Mouse (Mus musculus): ENCODE data around the gene Slc25a15.

Gene Slc25a15

DNA sequence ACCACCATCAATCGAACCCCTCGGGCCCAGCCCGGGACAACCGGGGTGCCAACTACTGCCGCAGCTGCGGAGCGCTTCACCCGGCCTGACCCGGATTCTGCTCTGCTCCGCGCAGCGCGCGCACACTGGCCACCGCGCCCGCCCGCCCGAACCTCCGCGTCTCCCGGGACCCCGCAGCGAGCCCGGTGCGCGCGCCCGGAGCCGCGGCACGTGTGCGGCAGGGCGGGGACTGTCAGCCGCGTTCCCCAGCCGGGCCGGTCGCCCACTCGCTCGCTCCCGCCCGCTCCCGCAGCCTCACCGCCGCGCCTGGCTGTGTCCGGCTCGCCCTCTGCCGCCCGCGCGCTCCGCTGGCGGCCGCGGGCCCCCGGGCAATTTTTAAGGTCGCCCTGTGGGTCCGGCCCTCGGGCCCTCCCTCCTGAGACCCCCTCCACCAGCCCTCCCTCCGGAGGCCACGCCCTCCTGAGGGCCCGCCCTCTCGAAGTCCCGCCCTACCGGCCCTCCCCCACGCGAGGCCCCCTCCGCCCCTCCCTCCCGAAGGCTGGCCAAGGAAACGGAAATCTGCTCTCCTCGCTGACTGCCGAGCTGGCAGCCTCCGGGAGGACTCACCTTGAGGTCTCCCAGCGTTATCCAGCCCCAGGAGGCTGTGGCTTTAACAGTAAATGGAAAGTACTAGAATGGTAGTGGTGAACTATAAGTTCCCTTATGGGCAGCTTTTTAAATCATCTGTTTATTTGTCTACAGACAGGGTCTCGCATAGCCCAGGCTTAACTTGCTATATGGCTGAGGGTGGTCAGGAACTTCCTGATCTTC, at the start of gene Slc25a15:
Gene Slc25a15, minus strand, starts transcription at position 456 of the 810 bp plus-strand sequence.
- peak; percentile 90 for DNase-seq

DNA sequence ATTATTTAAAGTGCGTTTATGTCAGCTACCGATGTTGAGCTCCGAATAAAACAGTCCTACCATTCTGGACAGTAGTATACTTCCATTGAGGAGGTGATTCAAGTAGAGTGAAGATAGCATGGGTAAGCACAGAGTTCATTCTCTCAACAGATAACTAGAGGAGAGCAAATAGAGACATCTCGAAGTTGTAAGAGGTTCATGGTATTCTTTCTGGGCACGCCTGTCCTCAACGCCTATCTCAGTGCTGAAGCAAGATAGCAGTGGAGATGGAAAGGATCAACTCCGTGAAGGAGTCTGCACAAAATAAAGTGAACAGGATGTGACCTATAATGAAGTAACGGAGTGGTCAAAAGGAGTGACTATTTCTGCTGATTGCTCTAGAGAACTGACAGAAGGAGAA, 13.6 kb upstream of the Slc25a15 start:
- DNase-seq, result no peak

DNA sequence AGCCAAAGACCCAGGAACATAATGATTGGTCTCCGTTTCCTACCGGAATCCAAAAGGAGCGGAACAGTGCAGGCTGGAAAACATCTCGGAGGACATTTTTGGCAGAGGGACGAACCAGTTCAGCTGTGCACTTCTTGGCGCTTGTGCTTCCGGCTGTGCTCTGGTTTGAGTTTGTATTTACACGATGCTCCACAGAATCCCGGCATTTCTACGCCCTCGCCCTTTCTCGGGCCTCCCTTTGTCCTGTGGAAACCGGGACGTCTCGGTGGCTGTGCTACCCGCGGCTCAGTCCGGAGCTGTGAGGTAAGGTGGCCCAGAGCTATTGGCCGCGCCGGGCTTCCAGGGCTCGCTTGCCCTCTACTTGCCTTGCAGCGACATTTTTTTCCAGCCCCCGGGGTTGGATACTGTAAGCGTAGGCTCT, 12.9 kb upstream of the Slc25a15 start, which contains the start of gene Mrps31:
Gene Mrps31, plus strand, starts transcription at position 80 of the 421 bp plus-strand sequence.
- DNase-seq, result peak; percentile 89

DNA sequence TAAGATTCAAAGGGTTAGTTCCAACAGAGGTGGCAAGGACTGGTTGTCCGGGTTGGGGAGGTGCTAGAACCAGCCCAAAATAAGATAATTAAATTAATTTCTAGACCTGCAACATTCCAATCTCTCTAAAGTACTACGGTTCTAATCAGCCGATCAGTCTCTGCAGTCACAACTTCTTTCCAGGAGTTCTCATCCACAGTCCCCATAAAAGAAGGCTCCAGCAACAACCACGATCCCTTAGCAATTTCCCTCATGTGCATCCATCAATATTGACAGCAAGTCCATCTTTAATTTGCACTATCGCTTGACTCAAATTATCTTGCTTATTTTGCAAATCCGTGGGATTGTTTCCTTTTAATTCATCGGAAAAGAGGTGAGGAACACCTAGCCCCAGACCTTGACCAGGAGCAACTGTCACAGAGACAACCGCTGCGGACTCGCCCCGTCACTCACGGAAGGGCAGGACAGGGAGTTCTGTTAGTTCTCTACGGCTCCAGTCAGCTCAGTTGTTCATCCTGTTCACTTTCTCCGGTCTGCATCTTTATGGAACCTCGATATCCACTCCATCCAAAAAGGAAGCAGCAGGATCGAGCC, 12.4 kb upstream of the Slc25a15 start:
- no peak for DNase-seq

DNA sequence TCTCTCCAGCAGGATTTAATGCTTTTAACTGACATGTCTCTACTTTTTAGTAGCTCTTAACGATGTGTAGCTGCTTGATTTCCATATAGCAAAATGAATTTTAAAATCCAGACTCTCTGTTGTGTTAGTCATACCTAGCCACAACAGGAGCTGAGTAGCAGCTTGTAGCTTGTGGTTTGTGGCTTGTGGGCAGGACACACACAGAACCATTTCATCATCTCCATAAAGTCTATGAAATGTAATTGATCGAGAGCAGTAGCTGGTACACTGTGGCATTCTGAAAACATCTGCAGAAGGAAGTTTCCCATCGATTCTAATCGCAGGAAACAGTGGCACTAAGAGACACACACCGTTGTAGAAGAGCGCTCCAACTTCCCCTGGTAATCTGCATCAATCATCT, 7.3 kb upstream of the Slc25a15 start:
- no peak for DNase-seq

DNA sequence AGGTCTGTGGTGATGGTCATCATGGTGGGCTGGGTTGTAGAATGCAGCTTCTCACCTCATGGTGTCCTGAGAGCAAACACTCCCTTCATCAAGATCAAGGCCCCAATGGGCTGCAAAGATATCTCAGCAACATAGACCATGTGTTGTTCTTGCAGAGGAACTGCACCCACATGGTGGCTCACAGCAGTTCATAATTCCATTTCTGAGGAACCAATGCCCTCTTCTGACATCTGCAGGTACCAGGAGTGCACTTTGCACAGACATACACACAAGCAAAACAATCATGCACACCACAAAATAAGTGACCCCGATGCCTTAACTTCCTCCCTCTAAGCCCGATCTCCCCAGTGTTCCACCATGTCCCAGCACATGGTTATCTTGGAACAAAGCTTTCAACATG, 4.8 kb upstream of the Slc25a15 start:
- DNase-seq, result no peak

DNA sequence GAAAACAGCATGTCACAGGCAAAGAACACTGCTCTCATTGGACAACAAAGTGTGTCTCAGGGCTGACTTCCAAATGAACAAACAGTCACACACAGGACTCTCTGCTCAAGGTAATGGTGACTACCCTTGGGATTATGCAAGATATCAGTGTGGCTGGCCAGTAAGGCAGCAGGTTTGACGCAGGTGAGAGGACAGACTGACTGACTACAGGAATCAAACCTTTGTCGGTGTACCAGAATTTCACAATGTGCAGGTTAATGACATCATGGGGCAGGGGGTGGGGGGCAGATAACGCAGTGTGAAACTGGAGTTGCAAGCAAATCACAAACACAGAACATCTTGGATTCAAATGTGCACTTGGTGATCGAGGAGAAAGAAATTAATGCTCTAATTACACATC, 2.2 kb upstream of the Slc25a15 start:
- no peak for DNase-seq

DNA sequence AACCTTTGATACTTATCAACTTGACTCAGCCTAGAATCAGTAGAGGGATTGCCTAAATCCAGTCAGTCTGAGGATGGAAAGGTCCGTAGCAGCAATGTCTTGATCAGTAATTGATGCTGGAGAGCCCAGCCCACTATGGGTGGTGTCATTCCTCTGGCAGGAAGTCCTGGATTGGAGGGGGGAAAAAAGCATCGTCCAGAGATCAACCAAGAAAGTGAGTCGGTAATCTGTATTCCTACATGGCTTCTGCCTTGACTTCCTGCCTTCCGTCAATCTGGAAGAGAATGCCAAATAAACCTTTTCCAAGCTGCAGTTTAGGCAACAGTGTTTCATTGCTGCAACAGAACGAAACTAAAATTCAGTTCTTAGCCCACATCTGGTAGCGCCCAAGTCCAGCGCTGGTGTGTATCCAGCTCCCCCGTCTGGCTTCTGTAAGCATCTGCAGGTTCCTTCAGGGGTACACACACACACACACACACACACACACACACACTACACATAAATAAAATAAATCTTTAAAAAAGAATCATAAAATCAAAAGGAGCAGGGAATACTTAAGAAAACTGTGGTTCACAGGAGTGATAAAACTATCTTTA, 986 bp upstream of the Slc25a15 start:
- peak; percentile 21 for DNase-seq

DNA sequence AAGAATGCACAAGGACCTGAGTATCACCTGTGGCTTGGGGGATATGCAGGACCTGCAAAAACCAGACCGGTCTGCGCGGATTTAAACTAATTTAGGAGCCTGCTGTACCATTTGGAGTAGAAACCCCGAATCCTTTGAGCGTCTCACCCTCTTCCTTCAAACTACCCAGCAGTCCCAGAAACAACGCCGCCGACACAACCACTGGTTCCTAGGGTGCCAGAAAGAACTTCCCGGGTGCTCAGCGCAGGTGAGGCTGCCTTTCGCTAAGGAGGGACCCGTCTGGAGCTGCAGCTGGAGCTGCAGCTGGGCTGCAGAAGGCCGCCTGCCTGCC, 621 bp downstream of the Slc25a15 start:
- DNase-seq, result no peak

DNA sequence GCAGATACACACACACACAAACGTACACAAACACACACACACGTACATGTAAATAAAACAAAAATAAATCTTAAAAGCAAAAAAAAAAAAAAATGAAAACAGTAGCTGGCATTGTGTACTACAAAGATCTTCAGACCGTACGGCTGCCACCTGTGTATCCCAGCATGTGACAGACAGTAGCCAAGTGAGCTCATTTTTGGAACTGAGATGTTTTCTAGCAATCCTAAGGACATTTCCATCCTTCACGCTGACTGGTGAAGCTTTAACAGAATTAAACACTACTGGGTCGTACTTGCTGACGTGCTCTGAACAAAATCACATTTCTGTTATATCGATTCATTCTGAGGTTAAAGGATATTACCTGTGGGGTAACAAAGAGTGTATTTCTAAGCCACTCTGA, 3.1 kb downstream of the Slc25a15 start:
- peak; percentile 35 for DNase-seq

DNA sequence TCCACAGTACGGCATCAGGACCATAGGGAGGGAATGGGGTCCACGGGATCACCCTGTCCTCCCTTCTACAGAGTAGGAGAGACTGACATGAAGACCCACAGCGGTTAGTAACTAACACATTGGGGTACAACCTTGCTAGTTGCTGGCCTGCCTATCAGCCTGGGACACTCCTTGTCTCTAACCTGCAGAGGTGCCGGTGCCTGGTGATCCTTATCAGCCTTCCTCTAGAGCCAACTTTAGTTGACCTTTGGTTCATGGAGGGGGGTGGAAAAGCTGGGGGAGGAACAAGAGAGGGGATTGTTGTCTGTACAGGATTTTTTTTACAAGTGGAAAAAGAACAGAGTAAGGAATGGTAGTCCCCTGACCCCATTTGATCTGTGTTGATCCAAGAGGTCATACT, 3.9 kb downstream of the Slc25a15 start:
- DNase-seq, result no peak

DNA sequence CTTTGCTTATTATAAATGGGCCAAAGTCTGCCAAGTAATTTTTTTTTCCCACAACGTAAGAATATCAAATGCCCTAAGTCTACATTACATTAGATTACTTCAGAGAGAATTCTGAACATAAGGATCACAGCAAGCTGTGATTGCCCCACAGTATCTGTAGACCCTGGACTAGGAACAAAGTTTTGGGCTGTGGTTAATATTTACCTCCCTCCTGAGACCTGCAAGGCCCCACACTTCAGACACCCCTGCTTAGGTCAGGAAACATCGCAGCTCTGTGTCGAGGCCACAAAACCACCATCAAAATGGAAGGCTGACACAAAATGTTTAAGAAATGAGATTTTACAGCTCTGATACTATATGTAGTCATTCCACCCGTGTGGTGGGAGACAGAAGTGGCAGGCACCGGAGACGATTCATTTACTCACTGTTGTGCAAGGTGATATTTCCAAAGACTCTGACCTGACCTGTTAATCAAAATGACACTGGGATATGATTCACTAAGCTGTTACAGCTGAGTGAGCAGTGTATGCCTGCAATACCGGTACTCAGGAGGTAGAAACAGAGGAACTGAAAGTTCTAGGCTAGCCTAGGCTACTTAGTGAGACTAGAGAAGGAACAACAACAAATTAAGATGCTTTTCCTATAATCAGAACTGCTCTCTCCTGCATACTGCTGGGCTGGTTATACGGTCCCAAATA, 7.5 kb downstream of the Slc25a15 start:
- DNase-seq, result no peak

DNA sequence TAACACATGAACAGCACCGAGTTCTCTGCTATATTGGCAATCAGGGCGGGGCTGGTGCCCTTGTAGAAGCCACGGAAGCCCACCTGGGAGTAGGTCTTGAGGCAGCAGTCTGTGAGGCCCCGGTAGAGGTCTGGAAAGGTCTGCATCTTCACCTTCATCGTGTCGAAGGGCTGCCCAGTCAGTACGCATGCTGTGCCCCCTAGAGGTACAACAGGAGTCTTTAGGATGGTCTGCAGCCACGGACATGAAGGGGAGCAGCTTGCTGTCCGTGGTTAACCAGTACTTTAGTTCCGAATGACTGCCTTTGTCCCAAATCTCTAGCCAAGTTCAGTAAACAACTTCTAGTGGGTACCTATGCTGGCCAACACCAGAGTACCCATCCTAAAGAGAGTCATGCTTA, 8.5 kb downstream of the Slc25a15 start:
- no peak for DNase-seq

DNA sequence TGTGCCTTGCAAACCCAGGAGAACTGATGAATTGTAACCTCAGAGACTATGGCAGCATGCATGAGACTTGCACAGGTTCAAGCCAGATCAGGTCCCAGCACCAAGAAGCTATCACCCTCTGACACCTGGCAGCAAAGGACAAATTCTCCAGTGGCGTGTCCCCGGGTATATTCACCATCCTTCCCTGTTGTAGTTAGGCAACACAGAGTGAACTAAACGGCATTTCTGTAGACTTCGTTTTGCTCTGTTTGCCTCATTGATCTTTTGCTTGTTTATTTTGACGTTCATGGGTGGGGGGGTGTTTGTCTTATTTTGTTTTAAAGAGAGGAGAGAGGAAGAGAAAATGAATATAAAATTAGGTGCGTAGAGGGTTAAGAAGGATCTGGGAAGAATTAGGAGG, 13.2 kb downstream of the Slc25a15 start:
- no peak for DNase-seq

DNA sequence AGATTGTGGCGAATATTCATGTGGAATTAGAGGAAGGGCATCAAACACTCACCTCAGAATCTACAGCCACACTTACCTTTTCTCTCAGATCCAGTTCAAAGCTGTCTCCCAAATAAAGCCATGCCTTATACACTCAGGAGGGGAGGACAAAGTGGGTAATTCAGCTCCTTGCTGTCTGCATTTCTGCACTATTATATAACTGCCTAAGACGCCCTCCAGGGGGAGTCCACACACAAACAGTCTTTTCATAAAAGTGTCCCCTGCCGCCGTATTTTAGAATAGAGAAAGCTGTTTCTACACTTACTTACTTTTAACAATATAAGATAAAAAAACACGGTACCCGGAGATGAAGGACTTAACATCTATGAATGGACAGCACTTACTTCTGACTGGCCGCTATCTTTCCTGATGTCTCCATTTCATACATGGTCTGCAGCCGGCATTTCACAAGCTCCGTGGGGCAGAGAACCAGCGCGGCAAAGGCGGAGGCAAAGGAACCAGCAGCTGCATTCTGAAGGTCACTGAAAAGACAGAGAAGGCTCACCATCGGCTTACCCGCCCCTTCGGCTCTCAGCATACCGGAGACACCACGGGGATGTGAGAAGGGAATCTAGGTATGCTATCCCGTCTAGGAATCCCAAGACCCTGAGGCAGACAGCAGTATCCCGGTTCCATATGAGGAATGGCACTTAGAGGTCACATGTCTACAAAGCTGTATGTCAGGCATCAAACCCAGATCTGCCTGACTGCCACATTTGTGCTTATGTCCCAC, 15.4 kb downstream of the Slc25a15 start:
- no peak for DNase-seq

DNA sequence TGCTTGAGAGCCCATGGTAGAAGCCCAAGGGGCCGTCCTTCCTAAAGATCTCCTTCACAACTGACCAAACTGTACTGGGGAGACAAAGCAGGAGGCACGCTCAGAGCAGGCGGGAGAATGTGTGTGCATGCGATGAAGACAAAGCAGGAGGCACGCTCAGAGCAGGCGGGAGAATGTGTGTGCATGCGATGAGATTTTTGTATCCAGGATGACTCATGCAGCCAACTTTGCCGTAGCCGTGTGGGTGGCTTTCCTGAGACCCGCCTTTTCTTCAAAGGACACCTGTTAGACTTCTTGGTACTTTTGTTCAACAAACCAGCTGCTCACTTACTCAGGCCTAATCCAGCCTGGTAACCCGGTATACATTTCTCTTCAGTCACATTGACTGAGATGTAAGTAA, 17.5 kb downstream of the Slc25a15 start:
- no peak for DNase-seq

DNA sequence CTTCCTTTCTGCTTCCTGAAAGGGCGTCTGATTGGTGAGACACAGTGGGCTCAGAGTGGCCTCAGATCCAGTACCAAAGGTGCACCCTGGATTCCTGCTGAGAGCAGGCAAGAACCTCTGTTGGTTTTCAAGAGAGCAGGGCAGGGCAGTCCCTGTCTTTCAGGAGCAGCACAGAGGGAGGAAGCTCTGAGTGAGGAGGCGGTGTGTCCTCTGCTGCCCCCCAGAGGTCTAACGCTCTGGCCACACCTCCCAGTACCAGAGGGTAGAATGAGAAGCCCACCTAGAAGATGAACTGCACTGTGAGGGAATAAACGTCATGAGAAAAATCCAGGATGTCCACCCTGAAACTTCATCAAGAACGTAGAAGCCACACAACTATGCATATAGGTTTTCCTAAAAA, 21.5 kb downstream of the Slc25a15 start:
- DNase-seq, result no peak

DNA sequence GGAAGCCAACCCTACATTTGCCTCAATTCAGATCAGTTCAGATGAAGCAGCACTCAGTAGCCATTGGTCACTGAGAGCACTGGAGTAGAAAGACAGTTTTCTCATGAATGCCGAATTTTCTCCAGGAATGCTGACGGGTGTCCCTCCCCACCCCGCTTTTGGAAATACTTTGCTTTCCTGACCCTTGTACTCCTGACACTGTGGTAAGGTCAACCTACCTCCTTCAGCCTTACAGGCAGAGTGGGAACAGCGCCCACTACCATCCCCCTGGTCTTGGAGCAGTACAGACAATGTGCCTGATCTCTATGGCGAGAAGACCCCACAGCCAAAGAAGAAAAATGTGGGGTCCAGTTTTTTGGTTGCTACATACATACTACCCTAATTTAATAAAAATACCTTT, 22.1 kb downstream of the Slc25a15 start:
- no peak for DNase-seq

DNA sequence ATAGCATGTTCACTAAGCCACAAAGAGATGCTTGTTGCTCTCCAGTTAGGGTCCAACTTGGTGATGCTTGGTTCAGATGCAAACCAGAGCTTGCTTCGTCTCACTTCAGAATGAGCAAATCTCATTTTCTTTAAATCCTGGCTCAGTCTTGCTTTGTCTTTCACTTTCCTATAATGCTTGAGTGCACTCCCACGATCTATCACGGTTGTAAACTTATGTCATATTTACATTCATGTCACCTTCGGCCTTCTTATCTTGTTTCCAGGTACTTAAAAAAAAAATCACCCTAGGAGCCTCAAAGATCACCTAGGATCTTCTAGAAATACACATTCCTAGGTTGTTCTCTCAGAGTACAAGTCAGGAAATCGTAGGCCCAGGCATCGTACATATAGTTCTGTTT, 38.5 kb downstream of the Slc25a15 start:
- DNase-seq, result no peak

DNA sequence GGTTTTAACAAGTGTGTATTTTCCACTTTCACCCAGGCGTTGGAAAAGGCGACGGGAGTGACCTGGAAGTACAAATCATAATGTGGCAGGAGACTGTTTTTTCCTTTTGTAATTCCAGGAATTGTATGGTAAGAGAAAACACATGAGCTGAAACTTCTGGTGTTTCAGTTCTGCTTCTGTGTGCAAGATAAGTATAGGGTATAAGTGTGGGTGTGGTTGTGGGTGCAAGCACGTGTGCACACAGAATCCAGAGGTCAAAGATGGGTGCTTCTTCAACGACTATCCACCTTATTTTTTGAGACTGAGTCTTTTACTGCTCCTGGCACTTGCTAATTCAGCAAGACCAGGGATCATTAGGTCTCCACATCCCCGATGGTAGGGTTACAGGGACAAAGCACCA, 39.0 kb downstream of the Slc25a15 start:
- DNase-seq, result no peak

DNA sequence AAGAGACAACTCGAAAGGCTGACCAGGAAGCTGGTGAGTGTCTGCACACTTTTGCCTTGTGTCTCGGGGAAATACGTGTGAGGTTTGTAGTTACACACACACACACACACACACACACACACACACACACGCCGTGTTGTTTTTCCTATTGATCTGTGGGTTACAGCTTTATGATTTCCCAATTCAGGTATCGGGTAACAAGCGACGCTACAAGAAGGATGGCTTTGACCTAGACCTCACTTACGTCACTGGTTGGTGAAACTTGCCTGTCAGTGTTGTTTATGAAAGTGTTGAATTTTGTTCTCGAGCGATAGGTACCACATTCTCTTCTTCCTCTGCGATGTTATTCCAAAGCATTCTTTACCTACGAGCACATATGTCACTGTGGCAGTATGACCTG, 63.0 kb downstream of the Slc25a15 start:
- DNase-seq, result no peak
